Mouse (Mus musculus) limb, embryonic 10.5 days (tissue): ENCODE data around the gene Figla. TPM values are rescaled to one million over a fixed set of nuclear protein-coding genes. Genes with fewer than 3 reads are reported as not detected.
"Not testable (repeated sequence)": the region's sequence is repeated elsewhere in the genome, so short reads cannot be mapped to it uniquely, and the experiment has no call there.

Source experiments
- DNase-seq: peaks from one replicate; pipeline ENCODE4 v3.0.0-alpha.2; 2017; ENCODE audit warnings: low spot score
- H3K27ac ChIP-seq: fragments of 300-500 bp; sonication (generic); 2 replicates; pipeline ENCODE4 v1.5.1; 2016; ENCODE audit warnings: mild to moderate bottlenecking
- H3K27me3 ChIP-seq: fragments of 300-500 bp; sonication (generic); 2 replicates; pipeline ENCODE4 v1.6.1; 2016; ENCODE audit warnings: low read depth, mild to moderate bottlenecking; ENCODE audit not compliant: poor library complexity, severe bottlenecking
- H3K36me3 ChIP-seq: fragments of 300-500 bp; sonication (generic); 2 replicates; pipeline ENCODE4 v1.6.1; 2016; ENCODE audit warnings: mild to moderate bottlenecking, moderate library complexity
- H3K4me1 ChIP-seq: fragments of 300-500 bp; sonication (generic); 2 replicates; pipeline ENCODE4 v1.6.1; 2016
- H3K4me3 ChIP-seq: fragments of 300-500 bp; sonication (generic); 2 replicates; pipeline ENCODE4 v1.5.1; 2016; ENCODE audit warnings: mild to moderate bottlenecking, moderate library complexity
- H3K9me3 ChIP-seq: fragments of 300-500 bp; sonication (generic); replicated peaks from 2 replicates; pipeline ENCODE4 v1.6.1; 2016; ENCODE audit warnings: mild to moderate bottlenecking
- WGBS: fragments of 180-500 bp; shearing (Covaris S2); methylation state at CpG from one replicate; pipeline ENCODE4 v1.1.7; 2016; 5-methylcytosine and 5-hydroxymethylcytosine counted together
- polyA plus RNA-seq: library from polyadenylated mRNA; unstranded; fragments of >200 nt; fragmentation: Nextera tagmentation; extraction: Ambion mirVana; gene quantifications from 2 replicates; pipeline ENCODE4 v1.2.1, GENCODE M21; 2016

Gene Figla
- polyA plus RNA-seq: not detected in 2 replicates

DNA sequence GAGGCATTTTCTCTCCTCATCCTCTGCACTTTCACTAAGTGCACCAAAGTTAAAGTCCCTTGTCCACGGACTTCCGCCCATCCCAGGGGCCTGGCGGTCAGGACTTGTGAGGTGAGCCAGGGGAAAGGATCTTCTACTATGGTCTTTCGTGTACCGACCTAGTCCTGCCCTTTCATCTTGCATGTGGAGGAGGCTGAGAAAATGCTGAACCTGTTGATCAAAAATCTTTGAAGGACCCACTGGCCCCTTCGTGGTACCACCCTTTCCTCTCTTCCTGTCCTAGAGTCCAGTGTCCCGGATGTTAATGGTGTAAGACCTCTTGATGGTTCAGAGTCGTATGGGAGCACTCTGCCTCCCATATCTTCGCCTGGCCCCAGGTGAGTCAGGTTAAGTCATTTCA, at the start of gene Figla:
Gene Figla (plus strand): TSS at position 301 of the 400 bp plus-strand sequence.
- Histone ChIP-seq H3K9me3 (no peaks in the 10 kb centered on the region), H3K4me3 (no peak within 1 kb of the TSS), H3K27me3 (no peaks in the 10 kb centered on the region), H3K36me3 (no peaks in the 10 kb centered on the region), H3K4me1 (no peaks in the 10 kb centered on the region), H3K27ac (no peak within 1 kb of the TSS)
- 80% methylated on average over 9 of the region's 9 CpGs for WGBS
- DNase-seq: no peak

DNA sequence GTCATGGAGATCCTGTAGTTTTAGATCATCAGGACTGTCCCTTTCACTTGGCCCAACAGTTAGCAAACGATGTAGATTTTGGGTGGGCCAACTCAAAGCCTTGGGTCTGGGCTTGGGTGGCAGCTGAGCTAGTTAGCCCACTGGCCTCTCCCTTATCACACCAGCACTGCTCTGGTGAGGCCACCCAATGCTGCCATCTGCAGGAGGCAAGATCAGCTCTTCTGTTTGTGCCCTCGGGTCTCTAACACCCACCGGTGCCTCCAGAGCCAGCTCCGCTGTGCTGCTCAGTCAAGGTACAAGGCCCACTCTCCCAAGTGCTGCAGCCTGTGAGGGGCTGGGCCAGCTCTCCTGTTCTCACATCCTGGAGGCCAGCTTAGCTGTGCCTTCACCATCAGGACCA, 49.3 kb upstream of the Figla start:
- Histone ChIP-seq H3K4me3 (no peak overlapping the region), H3K27me3 (no peaks in the 10 kb centered on the region), H3K27ac (no peak overlapping the region), H3K4me1 (peaks cover 4% of the 10 kb centered on the region; the same call in 1 of the 2 replicates), H3K9me3 (no peaks in the 10 kb centered on the region), H3K36me3 (no peaks in the 10 kb centered on the region)
- WGBS: 76% methylated on average over 4 of the region's 4 CpGs
- no peak for DNase-seq

DNA sequence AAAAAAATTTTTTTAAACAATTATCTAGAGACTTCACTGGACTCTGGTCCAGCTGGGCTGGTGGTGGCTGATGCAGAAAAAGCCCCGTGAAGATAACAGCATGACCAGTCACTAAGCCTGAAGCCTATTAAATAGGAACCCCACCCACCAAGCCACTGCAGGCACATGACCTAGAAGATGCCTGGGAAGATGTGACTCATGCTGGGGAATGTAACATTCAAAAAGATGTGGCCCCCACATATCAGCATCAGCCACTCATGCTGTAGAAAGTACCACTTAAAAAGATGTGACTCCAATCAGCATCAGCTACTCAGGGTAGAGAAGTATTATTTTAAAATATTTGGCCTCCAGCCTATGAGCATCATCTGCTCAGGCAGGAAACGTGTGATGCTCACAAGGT, 46.1 kb upstream of the Figla start:
- no peak overlapping the region for H3K27ac ChIP-seq
- H3K4me3 ChIP-seq: no peak overlapping the region
- no peaks in the 10 kb centered on the region for H3K9me3 ChIP-seq
- H3K27me3 ChIP-seq: no peaks in the 10 kb centered on the region
- 79% methylated on average over 2 of the region's 2 CpGs for WGBS
- H3K36me3 ChIP-seq: no peaks in the 10 kb centered on the region
- H3K4me1 ChIP-seq: no peaks in the 10 kb centered on the region
- DNase-seq: no peak

DNA sequence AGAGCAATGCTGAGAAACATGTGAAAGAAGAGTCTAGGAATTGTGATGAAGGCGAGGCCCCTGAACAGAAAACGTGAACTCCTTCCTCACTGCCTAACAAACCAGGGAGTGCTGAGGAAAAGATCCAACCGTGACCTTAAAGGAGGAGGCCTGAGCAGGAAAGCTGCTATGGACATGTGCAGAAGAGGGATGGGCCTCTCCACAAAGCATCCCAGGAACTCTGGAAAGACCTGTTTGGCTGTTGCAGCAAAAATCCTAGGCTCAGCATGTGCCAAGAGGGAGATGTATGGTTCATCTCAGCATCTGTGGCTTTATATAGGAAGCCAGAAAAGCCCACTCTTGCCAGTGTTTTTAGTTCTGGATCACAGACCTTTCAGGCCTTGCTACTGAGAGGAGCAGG, 43.3 kb upstream of the Figla start:
- Histone ChIP-seq H3K9me3 (no peaks in the 10 kb centered on the region), H3K36me3 (no peaks in the 10 kb centered on the region), H3K27me3 (no peaks in the 10 kb centered on the region), H3K4me3 (no peak overlapping the region), H3K4me1 (no peaks in the 10 kb centered on the region), H3K27ac (no peak overlapping the region)
- 81% methylated on average over 3 of the region's 3 CpGs for WGBS
- no peak for DNase-seq

DNA sequence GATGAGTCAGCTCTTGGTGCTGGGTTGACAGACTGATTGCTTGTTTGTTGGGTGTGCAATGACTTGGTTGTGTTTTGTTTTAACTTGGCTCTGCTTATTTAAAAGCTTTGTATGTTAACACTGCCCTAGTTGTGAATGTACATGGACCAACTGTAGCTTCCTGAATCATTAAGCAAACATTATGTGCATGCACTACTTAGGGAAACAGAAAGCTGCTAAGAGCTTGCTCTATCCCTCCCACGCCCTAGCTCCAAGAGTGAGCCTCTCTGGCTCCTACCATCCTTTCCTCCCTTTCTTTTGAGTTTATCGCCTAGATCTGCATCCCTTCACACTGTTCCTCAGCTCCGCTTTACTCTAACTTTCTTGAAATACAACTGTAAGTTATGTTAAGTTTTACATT, 42.6 kb upstream of the Figla start:
- H3K9me3 ChIP-seq: no peaks in the 10 kb centered on the region
- H3K36me3 ChIP-seq: no peaks in the 10 kb centered on the region
- H3K27ac ChIP-seq: no peak overlapping the region
- no peaks in the 10 kb centered on the region for H3K4me1 ChIP-seq
- DNase-seq: no peak
- no peak overlapping the region for H3K4me3 ChIP-seq
- no peaks in the 10 kb centered on the region for H3K27me3 ChIP-seq
- 84% methylated on average over 3 of the region's 3 CpGs for WGBS

DNA sequence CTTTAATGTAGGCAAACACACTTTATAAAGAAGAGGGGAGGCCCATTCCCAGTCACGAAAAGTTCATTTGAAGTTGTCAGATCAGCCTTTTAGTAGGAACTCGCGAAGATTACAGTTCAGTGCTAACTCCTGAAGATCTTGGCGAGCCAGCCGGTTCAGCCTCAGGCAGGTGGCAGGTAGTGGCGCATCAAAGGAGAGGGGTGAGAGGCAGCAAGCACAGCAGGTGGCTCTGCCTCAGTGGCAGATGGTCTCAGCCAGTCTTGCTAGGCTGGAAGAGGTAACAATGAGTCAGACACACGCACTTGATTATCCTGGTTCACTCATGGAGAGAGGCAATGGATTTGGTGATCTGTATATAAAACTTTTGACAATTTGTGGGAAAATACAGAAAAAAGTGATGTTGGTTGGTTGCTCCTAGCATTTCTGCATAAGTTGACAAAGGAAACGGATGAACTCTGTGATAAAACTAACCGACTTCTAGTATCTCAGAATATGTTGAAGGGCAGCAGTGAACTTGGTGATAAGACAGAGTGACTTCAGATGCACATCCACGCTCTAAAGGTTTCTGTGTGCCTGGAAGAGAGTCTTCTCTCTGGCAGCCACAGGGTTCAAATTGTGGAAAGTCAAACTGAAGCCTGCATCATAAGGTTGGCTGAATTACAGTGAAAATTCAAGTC, 40.9 kb upstream of the Figla start:
- H3K36me3 ChIP-seq: no peaks in the 10 kb centered on the region
- H3K4me3 ChIP-seq: no peak overlapping the region
- no peak for DNase-seq
- H3K27ac ChIP-seq: no peak overlapping the region
- H3K27me3 ChIP-seq: no peaks in the 10 kb centered on the region
- no peaks in the 10 kb centered on the region for H3K9me3 ChIP-seq
- 45% methylated on average over 10 of the region's 10 CpGs for WGBS
- H3K4me1 ChIP-seq: no peaks in the 10 kb centered on the region

DNA sequence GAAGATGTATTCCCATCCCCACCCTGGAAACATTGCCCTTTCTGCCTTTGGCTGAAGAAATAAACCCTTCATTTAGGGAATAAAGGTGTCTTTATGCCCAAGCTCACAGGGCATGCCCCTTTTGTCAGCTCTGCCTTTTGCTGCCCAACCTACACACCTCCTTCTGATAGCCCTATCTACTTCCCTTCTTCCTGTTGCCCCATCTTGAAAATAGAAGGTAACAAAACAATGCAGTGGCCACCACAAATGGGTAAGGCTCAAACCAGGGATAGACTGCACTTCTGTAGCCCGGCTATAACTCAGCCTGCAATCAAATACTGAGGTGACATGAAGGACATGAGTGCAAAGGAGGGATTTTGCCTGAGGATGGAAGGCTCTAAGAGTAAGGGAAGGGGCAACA, 40.2 kb upstream of the Figla start:
- H3K27ac ChIP-seq: no peak overlapping the region
- no peaks in the 10 kb centered on the region for H3K27me3 ChIP-seq
- H3K36me3 ChIP-seq: no peaks in the 10 kb centered on the region
- H3K4me1 ChIP-seq: no peaks in the 10 kb centered on the region
- H3K4me3 ChIP-seq: no peak overlapping the region
- WGBS: 91% methylated on average over 1 of the region's 1 CpGs
- H3K9me3 ChIP-seq: no peaks in the 10 kb centered on the region
- no peak for DNase-seq

DNA sequence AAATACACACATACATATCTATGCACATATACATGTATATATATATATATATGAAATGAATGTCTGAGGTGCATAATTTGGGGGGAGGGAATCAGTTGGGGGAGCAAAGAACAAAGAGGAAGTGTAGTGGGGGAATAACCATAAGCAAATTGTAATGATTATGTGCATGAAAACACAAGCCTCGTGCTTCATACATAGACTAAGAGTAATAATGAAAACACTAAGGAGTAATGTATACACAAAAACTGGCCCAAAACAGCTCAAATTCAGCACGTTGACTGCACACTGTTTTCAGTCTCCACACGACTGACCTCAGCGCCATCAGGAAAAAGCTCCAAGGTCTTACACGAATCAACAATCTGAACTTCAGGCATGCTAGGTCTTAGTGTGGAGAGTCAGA, 39.7 kb upstream of the Figla start:
- Histone ChIP-seq H3K4me1 (no peaks in the 10 kb centered on the region), H3K27me3 (no peaks in the 10 kb centered on the region), H3K9me3 (no peaks in the 10 kb centered on the region), H3K36me3 (no peaks in the 10 kb centered on the region), H3K27ac (no peak overlapping the region), H3K4me3 (no peak overlapping the region)
- 92% methylated on average over 5 of the region's 5 CpGs for WGBS
- DNase-seq: no peak

DNA sequence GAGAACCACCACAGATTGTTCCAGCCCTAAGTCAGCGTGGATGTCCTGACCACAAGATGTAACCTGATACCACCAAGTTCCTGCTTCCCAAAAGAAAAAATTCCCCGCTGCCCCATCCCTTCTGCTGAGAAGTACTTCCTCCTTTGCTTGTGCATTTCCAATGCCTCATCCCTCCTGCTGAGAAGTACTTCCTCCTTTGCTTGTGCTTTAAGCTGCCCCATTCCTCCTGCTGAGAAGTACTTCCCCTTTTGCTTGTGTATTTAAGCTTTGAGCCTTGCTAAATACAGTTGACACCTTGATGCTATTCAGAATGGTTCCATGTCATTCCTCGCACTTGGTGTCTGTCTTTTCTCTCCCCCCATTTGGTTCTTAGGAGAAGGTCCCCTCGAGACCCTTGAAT, 37.2 kb upstream of the Figla start:
- not testable (repeated sequence) for H3K4me1 ChIP-seq, DNase-seq, H3K27ac ChIP-seq, H3K4me3 ChIP-seq, H3K27me3 ChIP-seq, H3K36me3 ChIP-seq, H3K9me3 ChIP-seq
- WGBS: 78% methylated on average over 4 of the region's 4 CpGs

DNA sequence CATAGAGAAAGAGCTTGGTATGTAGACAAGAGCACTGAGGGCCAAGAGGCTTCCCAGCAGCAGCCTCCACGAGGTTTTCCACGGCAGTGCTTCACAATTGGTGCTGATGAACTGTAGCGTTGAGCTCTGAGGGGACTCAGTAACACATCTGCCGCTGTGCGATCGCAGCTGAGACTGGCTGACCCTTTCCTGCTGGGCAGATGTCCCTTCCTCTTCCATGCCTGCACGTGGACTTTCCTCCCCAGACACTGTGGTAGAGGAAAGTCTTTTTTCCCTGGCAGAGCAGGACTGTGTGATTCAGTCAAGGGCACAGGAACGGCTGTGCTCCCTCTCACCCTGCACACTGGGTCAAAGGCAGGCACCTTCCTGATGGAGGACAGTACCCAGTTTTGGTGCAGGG, 31.6 kb upstream of the Figla start:
- Histone ChIP-seq H3K27ac (no peak overlapping the region), H3K9me3 (no peaks in the 10 kb centered on the region), H3K4me3 (no peak overlapping the region), H3K27me3 (no peaks in the 10 kb centered on the region), H3K4me1 (no peaks in the 10 kb centered on the region), H3K36me3 (no peaks in the 10 kb centered on the region)
- DNase-seq: no peak
- 85% methylated on average over 8 of the region's 8 CpGs for WGBS

DNA sequence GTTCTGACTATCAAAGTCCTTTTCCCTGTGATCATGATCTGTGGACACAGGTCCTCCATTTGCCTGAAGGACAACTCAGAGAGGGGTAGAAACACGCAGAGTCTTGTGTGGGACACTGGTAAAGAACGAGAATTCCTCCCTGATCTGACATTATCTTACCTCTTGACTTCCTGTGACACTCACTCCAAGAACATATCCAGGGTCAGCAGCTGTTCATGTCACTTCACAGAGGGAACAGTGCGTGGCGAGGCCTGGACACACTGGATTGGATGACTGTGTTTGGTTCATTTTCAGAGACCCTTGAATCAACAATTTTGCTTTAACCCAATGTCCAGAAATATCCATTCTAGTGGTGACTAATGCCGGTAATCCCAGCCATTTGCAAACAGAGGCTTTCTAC, 26.4 kb upstream of the Figla start:
- WGBS: 87% methylated on average over 5 of the region's 5 CpGs

DNA sequence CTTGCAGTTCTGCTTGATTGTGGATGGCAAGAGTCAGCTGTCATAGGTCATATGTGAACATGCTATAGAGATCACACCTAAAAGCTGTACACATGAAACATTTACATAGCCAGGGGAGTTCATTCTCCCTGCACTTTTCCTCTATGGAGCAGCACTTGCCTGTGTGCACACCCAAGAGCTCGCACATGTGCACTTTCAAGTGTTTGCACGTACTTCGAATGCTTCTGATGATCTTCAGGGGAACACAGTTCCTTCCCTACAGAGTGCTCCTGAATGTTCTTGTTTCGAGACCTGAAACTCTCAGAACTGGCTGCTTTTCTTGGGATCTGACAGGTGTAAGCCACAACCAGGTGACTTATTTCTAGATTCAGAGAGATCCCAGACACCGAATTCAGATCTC, 25.2 kb upstream of the Figla start:
- DNase-seq, H3K36me3 ChIP-seq, H3K4me1 ChIP-seq, H3K27me3 ChIP-seq, H3K4me3 ChIP-seq, H3K27ac ChIP-seq, H3K9me3 ChIP-seq: not testable (repeated sequence)
- whole genome bisulfite sequencing: 92% methylated on average over 5 of the region's 5 CpGs

More for the DNA sequence above, 26.4 kb upstream of the Figla start:
- H3K4me3 ChIP-seq, H3K9me3 ChIP-seq, H3K4me1 ChIP-seq, DNase-seq, H3K27ac ChIP-seq, H3K27me3 ChIP-seq, H3K36me3 ChIP-seq: not testable (repeated sequence)

DNA sequence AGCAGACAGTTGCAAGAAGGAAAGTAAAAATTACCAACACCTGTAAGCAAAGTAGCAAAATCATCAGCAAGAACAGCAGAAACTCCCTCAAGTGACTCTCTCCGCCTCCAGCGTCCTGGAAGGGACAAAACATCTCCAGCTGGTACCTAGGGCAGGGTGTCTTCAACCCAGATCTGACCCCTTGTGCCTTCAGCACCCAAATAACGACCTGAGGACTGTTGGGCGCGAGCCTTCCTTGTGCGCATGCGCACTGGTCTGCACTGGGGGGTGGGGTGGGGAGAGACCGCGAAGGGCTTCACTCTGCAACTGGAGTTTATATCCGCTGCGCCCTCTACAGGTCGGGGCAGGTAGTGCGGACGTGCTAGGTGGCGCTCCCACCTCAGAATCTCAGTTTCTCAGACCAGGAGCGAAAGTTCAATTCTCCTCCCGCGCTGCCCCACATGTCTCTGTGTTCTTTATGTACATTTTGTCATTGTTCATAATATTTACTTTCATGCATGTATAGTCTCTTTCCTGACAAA, 12.5 kb upstream of the Figla start:
- 78% methylated on average over 18 of the region's 18 CpGs for WGBS
- DNase-seq: no peak
- Histone ChIP-seq H3K4me1 (peaks cover 6% of the 10 kb centered on the region; the same call in 1 of the 2 replicates), H3K9me3 (no peaks in the 10 kb centered on the region), H3K36me3 (no peaks in the 10 kb centered on the region), H3K27ac (no peak overlapping the region), H3K4me3 (no peak overlapping the region), H3K27me3 (no peaks in the 10 kb centered on the region)
